Mouse (Mus musculus) right cerebral cortex, postnatal 10 days (tissue): ENCODE measurements around the gene Lenep.

Experiments used
- DNase-seq, 2 experiments: peaks; one replicate each; pipeline ENCODE4 v3.0.0; 2021; ENCODE audit warnings: low spot score in 2 of 2

Lenep gene

GRCm38 (mm10) chr3:89419981-89420380 lies 17.4 kb upstream of the Lenep start:
- DNase-seq, result no peak

DNA sequence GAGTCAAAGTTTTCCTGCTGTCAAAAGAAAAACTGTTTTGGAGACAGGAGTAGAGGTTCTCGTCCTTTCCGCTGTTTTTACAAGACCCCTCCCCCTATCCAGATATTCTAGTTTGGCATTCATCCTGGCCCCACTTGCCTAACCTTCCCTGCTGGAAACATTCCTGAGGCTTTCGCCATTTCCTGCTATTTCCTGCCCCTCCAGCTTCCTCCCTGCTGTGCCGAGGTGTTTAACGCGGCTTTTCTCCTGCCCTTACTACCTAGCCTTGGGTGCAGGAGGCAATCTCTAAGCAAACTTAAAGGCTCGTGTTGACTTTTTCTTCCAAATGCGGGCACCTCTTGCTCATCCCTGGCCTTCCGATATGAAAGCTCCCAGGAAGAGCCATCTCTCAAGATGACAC lies 17.0 kb upstream of the Lenep start:
- no peak for DNase-seq

DNA sequence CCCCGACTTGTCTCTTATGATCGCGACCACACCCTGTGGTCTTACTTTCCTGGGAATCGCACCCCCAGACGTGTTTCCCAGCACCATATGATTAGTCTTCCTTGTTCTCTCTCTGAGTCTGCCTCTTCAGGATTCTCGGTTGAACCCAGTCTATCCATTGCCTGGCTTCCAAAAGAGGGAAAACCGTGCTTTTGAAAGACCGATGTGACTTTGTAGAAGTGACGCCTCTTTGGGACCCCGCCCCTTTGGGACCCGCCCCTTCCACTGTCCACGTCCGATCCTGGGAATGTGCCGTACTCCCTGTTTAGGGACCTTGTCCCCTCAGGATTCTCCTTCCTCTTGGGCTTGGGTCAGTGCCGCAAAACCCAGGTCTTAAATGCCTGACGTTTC lies 16.3 kb upstream of the Lenep start:
- DNase-seq, result peak in 1 of 2 experiments; percentile 60

DNA sequence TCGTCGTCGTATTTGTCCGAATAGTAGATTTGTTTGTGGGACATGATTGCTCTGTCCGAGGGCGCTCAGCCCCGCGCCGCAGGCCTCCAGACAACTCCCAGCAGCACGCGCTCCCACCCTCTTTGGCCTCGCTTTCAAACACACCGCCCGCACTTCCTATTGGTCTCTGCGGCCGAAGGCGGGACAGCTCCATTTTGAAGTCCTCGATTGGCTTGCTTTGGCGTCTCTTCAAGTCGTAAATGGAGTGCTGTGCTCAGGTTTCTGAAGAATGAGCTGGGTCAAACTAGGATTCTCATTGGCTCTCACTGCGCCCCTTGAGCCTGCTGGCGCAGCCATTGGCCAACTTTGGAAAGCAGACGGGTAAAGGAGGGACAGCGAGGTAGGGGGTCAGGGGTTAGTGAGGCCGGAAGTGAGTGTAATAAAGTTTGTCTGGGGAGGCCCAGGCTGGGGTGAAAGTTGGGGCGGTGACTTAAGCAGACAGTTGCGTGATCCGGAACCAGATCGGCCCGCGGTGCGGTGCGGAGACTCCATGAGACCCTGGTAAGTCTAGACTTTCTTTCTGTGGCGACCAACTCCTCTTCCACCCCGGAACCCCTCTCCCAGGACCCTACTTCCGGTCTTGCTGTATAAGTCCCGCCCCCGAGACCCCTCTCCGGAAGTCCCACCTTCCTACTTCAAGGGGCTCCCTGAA lies 15.7 kb upstream of the Lenep start, which contains the start of the genes Cks1b and Shc1:
Gene Cks1b (minus strand): TSS at position 214 of the 691 bp plus-strand sequence.
Gene Shc1 (plus strand): TSS at position 274 of the 691 bp plus-strand sequence.
- peak; percentile 97 to 99 for DNase-seq

- no peak for DNase-seq
Observed at GRCm38 (mm10) chr3:89417840-89418169, 15.2 kb upstream of the Lenep start.

DNA sequence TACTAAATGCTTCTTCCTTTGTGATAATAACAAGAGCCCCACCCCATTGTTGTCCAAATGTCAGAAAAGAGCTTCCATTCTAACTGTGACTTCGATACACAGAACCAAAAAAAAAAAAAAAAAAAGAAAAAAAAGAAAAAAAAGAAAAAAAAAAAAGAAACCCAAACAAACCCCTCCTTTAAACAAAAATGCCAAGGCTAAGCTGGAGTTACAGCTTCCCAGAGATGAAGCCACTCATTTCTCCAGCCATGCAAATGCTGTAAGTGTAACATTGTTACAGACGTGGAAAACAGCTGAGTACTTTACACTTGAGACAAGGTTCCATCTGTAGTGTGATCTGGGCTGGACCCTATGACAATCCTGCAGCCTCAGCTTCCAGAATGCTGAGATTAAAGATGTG lies 14.5 kb upstream of the Lenep start:
- no peak for DNase-seq

GRCm38 (mm10) chr3:89416158-89416557 lies 13.6 kb upstream of the Lenep start:
- DNase-seq, result no peak

- peak; percentile 100 for DNase-seq
Observed at GRCm38 (mm10) chr3:89411490-89412393, 9.1 kb upstream of the Lenep start, which contains the start of gene Flad1. Gene Flad1, minus strand, starts transcription at chr3:89411870.

DNA sequence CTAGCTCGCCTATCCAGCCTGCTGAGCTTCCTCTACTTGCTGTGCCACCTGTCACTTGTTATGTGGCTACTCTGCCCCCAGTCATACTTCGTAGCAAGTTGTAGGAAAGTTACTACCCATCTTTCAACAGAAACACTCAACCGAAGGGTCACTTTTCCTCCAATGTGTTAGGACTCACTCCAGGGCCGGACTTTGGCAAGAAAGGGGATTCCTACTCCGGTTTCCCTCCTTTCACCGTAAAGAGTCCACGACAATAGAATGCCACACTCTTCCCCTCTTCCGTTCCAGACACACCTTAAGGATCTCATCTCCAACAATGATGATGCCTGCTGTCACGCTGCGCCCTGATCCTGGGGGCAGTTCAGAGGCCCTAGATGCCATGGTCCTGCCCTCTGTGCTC lies 8.3 kb upstream of the Lenep start:
- DNase-seq, result no peak

DNA sequence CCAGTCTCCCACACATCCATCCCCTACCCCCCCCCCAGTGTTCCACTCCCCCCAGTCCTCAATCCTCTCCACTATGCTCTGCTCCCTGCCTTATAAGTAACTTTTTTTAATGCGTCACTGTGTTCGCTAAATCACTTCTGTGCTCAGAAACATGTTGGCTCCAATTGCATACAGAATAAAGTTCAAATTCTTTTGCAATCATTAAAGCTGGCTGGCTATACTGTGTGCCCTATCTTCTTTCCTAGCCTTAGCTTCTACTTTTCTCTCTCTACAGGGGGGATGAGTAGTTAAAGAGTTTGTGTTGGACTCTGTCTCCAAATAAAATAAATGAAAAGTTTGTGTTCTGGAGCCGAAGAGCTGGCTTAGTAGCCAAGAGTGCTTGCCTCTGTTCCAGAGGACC lies 7.1 kb upstream of the Lenep start:
- DNase-seq, result no peak

DNA sequence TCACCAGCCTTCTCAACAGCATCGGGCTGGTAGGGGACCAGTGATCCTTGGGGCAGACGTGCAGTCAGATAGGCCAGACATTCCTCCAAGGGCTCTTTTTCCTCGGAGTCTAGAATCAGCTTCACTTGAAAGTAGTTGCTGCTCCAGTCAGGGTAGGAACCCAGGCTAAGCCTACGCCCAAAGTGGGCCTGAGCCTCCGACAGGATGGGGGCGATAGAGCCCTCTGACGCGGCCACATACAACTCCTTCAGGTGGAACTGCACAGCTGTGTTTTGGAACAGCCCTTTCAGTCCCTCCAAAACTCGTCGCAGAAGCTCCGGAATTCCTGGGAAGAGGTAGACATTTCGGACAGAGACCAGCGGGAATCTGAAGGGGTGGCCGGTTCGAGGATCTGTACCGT lies 5.9 kb upstream of the Lenep start:
- no peak for DNase-seq

DNA sequence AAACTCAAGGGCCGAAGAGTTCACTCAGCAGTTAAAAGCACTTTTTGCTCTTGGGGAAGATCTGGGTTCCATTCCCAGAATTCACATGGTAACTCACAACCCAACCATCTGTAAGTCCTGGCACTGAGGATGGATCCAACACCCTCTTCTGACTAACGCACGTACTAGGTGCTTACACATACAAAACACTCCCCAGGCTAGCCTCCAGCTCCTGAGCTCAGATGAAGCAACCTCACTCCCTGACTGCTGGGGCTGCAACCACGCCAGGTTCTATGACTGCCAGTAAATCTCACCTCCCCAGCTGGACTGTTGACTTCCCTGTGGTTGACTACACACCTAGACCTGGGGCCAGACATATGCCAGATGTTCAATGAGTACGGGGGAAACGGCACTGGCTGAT lies 4.3 kb upstream of the Lenep start:
- no peak for DNase-seq

GRCm38 (mm10) chr3:89401329-89401728 lies 1.3 kb downstream of the Lenep start:
- DNase-seq, result no peak

DNA sequence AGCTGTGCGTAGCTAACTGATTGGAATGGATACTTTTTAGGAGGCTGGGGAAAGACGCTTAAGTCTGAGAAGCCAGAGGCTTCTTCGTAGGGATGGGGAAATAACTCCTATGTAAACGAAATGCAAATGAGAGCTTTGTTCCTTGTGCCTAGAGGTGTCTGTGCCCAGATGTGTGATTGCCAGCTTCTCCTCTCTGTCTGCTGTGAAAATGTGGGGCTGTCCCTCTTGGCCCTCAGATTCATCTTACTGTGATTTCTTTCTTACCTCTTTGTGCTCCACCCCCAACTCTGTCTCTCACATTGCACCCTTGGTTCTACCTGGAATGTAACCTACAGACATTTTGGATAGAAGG lies 6.0 kb downstream of the Lenep start:
- DNase-seq, result no peak

DNA sequence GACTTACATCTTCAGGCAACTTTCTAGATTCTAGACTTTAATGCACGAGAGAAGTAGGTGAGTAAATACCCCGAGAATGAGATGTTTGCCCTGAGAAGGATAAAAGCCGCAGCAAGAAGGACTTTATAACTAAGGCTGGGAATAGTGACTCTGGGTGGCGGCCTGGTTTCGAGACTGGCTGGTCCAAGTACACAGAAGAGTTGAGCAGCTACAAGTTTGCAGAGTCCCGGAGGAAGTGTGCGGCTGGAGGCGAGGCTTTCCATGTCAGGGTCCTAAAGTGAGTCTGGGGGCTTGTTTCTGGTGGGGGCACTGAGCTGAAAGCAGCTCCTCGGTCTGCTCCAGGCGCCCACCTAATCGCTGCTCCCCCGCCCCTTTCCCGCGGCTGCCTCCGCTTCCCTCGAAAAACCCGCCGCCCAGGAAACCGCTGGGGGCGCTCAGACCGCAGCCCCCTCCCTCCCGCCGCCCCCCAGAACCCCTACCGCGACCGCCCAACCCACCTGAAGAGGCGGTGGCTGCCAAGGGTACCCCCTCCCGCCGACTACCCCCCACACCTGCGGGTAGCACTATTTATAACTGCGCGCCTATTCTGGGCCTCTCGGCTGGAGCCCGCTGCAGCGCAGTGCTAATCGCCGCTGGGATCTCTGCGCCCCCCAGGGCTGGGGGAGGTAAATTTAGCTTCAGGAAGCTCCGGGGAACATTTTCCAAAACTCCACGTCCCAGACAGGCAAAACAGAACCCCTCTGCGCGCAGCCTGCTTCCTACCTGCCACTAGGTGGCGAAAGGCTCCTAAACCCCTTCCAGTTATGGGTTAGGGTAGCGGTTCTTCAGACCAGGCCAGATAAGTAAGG lies 6.6 kb downstream of the Lenep start:
- peak; percentile 56 to 75 for DNase-seq

- DNase-seq, result peak in 1 of 2 experiments; percentile 24
Observed at GRCm38 (mm10) chr3:89395419-89395805, 7.2 kb downstream of the Lenep start.

DNA sequence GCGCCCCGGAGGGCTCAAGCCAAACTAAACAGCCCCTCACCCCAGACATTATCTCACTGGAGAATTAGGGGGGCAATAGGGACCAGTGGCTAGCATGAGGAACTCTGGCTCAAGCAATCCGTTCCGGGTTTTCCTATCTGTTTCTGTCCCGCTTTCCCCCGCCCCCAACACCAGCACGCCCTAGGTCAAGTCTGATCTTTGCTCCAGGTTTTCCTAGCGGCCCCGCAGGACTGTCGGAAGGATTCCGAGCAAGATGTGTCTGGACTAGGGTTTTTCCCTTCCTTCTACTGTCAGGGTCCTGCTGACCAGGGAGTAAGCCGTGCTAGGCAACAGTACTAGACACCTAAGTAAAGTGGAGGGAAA lies 7.7 kb downstream of the Lenep start:
- peak; percentile 80 to 83 for DNase-seq

DNA sequence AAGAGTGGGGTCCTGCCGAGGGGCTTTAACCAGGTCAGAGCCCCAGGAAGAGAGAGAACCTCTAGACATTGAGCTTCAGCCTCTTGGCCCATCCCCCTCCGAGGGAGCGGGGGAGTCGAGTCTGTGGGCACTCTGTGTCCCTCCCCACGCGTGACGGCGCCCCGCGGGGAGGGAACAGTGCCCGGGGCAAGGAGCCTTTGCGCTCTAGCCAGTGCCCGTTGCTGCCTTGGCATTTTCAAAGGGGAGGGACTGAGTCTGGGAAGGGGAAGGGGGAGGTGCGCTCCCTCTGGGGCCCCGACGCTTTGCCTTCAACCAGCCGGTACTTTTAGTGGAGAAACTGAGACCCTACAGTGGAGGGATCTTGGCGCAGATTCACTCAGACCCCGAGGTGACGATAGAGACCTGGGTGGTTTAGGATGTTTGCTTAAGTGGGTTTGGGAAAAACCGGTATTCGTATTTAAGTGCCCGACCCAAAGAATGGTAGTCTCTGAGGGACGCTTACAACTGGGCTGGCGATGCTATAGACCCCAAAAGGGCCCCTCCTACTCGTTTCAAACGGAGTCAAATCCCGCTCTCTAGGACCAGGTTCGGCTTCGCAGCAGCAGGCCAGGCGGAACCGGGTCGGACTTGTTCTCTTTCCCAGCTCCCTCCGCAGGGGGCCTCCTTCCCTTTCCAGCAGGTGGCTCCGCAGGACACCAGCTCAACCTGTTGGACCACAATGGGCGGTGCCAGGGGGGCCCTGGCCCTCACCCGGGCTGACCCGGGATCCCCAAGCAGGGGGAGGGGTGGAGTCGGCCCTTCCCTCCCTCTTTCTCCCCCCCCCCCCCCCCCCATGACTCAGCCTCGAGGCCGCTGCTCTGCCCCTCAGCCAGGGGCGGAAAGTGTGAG lies 8.3 kb downstream of the Lenep start, which contains the start of gene Zbtb7b:
Gene Zbtb7b (minus strand): TSS at position 771 of the 888 bp plus-strand sequence.
- peak; percentile 79 to 82 for DNase-seq

- DNase-seq, result peak; percentile 98
Observed at GRCm38 (mm10) chr3:89393605-89394004, 9.0 kb downstream of the Lenep start.

GRCm38 (mm10) chr3:89392871-89393311 lies 9.7 kb downstream of the Lenep start:
- DNase-seq, result peak in 1 of 2 experiments; percentile 40
